Mouse (Mus musculus): Measurements from ENCODE around the gene Hist1h2ae.

The Hist1h2ae gene

DNA sequence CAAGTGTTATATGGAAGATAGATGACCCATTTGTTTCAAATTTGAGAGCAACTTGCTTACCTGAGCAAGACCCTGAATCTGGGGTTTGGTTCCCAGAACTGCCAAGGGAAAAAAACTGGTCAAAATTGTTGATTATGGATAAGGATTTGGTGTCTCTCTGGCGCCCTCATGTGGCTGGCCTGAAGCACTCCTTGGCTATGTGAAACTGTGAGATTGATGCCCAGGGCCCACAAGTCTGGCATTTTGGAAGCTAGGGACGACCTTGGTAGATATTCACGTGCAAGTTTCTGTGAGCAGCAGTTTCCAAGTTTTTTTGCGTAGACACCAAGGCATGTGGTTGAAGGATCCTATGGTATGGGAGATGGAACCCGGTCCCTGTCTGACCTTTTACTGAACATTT, 46.4 kb downstream of the Hist1h2ae start:
- DNase-seq (ENCODE audit: extremely low spot score, low read depth, low spot score), result no peak

DNA sequence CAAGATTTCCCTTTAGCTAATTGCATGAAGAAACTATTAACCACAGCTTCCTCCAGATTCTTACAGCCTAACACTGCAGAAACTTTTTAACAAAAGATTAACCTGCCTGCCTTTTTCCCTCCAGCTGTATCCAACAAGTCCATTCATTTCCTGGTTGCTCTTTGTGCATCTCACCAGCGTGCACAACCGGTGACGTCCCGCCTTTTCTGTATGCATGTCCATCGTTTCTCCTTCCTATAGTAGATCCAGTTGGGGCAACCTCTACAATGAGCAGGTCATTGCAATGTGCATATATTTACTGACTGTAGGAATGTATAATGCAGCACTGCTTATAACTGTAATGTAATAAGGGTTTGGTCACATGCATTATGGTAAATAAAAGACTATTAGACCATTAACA, 47.0 kb downstream of the Hist1h2ae start:
- no peak for DNase-seq (ENCODE audit: extremely low spot score, low read depth, low spot score)

DNA sequence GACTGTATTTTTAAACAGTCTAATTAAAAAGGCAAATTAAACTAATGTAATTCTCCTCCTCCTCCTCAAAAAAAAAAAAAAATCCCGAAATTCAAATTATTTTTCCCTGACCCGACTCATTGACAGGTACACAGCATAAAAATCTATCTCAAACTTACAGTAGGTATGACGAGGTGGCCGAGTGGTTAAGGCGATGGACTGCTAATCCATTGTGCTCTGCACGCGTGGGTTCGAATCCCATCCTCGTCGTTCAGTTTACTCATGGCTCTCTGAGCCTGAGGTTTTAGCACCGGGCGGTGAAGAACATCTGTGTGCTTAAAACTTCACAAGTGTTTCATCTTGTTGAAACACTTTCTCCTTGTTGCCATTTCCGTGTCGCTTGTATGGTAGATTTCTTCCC, 49.3 kb downstream of the Hist1h2ae start:
- DNase-seq (ENCODE audit: extremely low spot score, low read depth, low spot score), result no peak

Data from hindlimb bud, embryonic 11.5 days (tissue).